Mouse (Mus musculus) erythroblast, adult 5-6 weeks (primary cell): ENCODE data around the gene Nthl1. TPM values are rescaled to one million over a fixed set of nuclear protein-coding genes. Genes with fewer than 3 reads are reported as not detected.

Source experiments
- ATAC-seq: replicated peaks from 2 replicates; pipeline ENCODE4 v1.8.0; 2016; ENCODE audit warnings: moderate number of reproducible peaks, mild to moderate bottlenecking, moderate TSS enrichment, inconsistent platforms; ENCODE audit not compliant: poor library complexity, low FRiP score, severe bottlenecking
- total RNA-seq, 2 experiments: library from RNA; stranded (forward) in 1 of 2; stranded (reverse) in 1 of 2; fragments of 150-400 nt in 1 of 2; fragments of 200-764, 138-1000 nt in 1 of 2; gene quantifications; 2 replicates each; pipeline versions ENCODE4 v1.2.3 to v1.2.4; 2015 to 2017; ENCODE audit warnings: low replicate concordance in 2 of 2

Nthl1 gene
- 1.0 TPM in 1 of 2 replicates, not detected in the other for total RNA-seq (2015; ENCODE audit: low replicate concordance)
- 0.56 and 0.85 TPM in 2 replicates for total RNA-seq (2017; ENCODE audit: low replicate concordance)

DNA sequence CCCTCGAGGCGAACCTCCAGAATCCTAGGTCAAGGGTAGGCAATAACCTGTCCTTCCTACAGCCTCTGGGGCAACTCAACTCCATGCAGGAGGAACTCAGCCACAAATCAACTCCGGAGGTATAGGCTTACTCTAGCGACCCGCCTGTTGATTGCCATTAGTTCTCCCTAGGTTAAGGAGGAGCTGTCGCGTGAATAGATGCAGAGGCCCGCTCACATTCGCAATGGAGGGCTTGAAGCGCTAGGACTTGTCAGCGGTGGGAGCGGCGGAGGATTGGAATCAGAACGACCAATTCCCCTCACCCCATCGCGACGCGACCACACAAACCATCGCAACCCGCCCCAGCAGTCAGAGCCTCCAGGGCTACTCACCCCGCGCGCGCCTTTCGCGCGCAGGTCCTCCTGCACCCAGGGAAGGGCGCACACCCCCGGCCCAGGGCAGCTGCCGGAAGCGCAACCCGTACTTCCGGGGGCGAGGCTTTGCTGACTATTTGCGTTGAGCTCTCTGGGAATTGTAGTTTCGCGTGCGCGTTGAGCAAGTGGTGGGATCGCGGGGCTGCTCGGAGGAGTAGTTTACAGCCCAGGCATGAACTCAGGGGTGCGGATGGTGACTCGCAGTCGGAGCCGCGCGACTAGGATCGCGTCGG, at the start of gene Nthl1, which contains the start of gene Tsc2:
Nthl1 (plus strand) TSS at position 514 of the 646 bp plus-strand sequence.
Tsc2 (minus strand) TSS at position 464 of the 646 bp plus-strand sequence.
- peak; percentile 62 for ATAC-seq

DNA sequence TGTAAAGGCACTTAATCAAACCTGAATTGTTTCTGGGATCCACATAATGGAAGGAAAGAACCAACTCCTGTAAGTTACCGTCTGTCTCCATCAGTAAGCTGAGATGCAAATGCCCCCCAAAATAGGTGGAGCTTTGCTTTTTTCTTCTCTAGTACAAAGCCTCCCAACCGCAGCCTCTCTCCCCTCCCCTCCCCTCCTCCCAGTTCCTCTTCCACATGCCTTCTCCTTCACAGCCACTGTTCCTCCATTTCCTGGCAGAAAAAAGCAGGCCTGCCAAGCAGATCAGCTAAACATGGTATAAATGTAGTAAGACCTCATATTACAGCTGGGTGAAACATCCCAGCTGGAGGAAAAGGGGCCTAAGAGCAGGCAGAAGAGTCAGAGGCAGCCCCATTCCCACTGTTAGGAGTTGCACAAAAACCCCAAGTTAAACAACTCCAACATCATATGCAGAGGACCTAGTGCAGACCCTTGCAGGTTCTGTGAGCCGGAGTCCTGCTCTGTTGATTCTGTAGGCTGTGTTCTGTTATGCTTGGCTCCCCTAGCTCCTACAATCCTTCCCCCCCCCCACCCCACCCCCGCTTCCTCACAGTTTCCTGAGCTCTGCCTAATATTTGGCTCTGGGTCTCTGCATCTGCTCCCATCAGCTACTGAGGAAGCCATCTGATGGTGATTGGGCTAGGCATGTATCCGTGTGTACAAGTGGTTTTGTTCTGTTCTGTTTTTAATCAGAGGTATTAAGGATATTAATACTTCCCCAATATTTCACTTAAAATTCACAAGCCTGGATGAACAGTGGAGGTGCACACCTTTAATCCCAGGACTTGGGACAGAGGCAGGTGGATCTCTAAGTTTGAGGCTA, 48.6 kb upstream of the Nthl1 start:
- ATAC-seq: no peak

DNA sequence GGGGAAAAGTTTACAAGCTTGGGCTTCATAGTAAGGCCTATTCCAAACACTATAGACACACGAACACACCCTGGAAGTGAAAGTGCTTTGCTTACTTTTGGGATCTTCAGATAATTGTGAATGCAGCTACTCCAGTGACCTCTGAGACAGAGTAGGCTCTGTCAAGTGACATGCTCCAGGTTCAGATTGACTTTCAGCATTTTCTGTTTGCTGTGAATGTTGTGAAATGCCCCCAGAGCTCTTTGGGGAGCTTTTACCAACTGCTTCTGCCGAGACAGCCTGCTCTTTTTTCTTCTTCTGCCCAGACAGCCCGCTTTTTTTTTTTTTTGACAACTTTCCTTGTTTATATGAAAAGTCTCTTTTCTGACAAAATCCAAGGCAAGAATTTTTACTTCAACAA, 48.0 kb upstream of the Nthl1 start:
- ATAC-seq: no peak

DNA sequence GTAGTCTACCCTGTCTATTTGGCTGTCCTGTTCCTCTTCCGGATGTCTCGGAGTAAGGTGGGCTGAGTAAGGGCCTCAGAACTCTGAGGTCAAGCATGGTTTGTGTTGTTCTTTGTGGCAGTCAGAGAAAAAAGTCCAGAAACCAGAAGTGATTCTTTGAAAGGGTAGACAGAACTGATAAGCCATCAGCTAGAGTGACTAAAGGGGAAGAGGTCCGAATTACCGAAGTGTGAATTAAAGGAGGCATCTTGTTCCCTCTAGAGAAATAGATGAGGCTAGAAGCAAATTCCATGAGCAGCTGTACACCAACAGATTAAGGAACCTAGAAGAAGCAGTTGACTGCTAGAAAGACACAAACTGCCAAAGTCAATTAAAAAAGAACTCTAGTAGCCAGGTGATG, 45.9 kb upstream of the Nthl1 start:
- ATAC-seq: no peak

DNA sequence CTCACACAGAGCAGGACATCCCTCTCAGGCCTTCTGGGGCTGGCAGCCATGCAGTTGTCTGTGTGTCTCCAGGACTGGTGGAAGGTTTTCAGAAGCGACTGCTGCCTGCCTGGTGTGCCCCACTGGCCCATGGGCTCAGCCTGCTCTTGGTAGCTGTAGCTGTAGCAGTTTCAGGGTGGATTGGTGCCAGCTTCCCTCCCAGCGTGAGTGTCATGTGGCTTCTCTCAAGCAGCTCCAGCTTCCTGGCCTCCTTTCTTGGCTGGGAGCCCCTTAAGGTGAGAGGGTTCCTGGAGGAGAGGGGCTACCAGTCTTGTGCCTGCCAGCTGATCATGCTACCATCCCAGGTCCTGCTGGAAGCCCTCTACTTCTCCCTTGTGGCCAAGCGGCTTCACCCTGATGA, 41.5 kb upstream of the Nthl1 start:
- no peak for ATAC-seq

DNA sequence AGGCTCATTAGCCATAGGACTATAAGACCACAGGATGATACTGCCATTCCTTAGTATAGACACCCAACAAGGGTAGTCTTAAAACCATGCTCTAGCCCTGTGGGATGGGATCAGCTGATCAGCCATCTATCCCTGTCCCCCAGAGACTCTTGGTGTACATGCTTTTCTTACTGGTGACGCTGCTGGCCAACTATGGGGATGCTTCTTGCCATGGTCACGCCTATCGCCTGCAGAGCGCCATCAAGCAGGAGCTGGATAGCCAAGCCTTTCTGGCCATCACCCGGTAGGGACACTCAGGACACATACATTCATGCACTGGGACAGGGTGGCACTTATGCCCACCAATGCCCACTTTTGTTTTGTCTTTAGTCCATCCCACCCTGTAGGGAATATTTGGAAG, 40.8 kb upstream of the Nthl1 start:
- no peak for ATAC-seq

DNA sequence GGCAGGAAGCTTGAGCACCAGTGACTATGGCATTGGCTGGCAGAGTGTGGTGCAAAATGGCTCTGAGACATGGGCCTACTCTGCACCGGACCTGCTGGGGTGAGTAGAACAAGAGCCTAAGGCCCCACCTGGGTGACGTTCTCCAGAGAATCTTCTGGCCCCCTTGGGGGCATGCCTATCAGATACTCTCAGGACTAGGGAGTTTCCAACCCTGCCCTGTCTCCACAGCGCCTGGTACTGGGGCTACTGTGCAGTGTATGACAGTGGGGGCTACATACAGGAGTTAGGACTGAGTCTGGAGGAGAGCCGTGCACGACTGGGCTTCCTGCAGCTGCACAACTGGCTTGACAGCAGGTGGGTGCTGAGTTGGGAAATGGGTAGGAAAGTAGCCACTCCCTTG, 39.2 kb upstream of the Nthl1 start:
- ATAC-seq: no peak

DNA sequence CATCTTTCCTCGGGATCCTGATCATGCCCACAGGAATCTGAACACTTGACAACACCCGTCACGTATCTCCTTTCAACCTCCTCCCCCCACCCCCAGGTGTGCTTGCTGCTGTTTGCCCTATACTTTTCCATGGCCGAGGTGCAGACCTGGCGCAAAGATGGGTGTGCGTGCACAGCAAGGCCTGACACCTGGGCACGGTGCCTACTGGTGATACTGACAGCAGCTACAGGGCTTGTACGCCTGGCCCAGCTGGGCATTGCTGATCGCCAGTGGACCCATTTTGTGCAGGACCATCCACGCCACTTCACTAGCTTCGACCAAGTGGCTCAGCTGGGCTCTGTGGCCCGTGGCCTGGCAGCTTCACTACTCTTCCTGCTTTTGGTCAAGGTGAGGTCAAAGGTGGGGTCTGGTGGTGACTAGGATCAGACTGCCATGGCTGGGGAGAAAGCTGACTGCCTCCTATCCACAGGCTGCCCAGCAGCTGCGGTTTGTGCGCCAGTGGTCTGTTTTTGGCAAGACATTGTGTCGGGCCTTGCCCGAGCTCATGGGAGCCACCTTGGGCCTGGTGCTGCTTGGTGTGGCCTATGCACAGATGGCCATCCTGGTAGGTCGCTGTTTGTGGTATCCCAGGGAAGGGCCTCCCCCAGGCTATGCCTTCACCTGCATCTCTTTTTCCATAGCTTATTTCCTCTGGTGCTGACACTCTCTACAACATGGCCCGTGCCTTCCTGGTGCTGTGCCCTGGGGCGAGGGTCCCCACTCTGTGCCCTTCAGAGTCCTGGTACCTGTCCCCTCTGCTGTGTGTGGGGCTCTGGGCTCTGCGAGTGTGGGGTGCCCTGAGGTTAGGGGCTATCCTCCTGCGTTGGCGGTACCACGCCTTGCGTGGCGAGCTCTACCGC, 38.2 kb upstream of the Nthl1 start:
- no peak for ATAC-seq

DNA sequence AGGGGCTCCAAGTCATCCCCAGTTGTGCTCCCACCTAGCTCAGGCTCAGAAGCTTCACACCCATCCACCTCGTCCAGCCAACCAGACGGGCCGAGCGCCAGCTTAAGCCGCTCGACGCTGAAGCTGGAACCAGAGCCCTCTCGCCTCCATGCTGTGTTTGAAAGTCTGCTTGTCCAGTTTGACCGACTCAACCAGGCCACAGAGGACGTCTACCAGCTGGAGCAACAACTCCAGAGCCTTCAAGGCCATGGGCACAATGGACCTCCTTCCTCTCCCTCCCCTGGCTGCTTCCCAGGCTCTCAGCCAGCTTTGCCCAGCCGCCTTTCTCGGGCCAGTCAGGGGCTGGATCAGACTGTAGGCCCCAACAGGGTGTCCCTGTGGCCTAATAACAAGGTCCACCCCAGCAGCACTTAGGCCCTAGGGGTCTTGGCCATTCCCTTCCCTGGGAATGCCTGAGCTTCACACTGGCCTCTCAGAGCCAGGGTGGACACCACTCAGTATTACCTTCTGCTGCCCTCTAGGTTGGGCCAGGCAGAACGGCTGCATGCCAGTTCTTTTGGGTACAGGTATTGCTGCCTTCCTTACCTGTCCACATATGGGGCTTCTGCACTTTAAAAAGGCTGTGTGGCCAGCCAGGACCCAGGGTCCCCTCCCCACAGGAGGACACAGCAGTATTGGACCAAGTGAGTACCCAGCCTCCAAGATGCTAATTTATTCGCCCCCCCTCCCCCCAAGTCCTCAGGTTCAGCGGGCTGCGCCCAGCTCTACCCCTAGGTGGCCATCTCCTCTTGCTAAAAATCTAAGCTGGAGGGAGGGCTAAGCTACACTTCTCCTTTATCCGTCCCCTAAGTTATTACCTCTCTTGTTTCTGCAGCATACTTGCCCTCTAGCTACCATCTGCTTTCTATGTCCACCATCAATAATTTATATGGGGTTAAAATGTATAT, 37.1 kb upstream of the Nthl1 start:
- no peak for ATAC-seq

DNA sequence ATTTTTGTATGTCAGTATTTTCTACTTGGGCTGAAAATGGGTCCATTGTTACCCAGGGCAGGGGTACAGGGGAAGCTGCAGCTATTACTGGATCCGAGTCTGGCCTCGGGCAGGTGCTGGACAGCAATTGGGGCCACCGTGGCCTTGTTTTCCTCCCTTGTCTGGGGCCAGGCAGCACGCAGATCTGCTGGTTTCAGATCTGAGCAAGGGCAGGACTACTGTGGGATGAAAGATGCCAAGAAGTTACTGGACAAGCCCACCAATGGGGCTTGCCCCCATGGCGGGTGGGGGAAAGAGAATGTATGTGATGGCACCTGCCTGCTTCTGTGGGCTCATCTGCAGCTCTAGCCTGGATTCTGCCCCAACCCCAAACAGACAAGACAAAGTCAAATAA, 36.4 kb upstream of the Nthl1 start:
- no peak for ATAC-seq

DNA sequence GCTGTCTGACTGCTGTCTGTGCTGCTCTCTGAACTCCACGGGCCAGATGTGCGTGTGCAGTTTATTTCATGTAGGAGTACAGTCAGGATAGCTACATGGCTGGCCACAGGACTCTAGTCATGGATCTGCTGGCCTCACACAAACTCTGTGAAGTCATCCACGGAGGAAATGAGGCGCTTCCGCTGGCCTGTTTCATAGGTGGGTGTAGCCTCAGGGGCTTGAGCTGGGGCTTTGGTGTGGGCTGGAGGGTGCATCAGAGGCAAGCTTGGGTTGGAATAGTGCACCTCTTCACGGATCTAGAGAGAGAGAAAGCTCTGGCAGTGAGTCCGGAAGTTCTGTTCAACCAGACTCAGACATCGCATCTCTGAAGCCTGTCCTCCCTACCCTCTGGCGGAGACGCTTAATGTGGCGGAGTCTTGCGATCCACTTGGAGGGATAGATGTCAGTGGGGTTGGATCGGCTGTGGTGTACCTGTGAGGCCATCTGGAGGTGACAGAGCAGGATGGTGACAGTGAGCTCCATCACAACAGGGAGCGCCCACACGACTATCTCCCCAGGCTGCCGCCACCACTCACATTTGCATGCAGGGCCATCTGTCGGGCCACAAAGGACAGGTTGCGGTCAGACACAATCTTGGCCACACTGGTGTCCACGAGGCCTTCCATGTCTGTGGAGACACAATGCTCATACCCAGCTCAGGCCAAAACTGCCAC, 35.9 kb upstream of the Nthl1 start:
- no peak for ATAC-seq

DNA sequence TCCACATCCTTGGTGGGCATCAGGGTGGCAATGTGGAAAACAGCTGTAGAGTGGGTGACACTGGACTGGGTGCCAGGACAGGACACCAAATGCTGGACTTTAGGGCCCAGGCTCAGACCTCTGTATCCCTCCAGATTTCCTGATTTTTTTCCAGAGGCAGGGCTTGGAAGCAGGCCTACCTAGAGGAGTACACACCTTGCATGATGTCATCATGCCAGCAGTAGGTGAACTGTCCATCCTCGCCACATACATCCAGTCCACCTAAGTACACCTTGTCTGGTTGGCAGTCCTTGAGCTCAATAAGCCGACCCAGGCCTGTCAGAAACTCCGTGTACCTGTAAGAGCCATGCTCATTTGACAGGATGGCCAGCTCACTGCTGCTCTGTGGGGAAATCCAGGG, 34.5 kb upstream of the Nthl1 start:
- ATAC-seq: no peak

DNA sequence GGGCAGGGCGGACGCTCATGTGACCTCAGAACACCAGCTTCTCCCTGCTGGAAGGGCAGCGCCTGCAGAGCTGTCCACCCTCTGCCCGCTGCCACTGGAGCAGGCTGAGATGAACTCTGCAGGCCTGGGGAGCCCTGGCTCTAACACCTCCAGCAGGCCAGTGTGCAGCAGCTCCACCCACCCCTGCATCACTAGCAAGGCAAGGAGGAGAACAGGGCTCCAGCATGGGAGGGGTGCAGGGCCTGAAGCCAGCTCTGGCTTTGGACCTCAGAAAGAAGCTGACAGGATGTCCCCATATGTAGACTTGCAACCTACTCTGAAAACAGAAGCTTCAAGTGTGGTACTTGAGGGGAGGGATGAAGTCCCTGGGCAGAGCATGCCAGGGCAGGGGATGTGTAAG, 32.0 kb upstream of the Nthl1 start:
- no peak for ATAC-seq

DNA sequence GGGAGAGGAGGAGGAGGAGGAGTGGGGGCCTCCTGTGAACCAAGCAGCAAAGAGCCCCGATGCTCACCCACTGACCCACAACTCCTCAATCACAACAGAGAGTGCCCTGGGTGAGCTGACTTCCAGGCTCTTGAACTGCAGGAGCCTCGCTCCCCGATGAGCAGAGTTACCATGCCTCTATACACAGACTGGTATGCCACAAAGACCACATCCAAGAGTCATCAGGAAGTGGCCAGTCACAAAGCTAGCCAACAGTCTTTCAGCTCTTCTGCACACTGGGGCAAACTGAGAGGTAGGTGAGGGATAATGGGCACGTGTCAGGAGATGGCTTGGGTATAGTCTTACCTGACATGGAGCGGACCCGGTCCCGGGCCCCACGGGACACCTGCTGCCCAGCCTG, 28.5 kb upstream of the Nthl1 start:
- no peak for ATAC-seq

DNA sequence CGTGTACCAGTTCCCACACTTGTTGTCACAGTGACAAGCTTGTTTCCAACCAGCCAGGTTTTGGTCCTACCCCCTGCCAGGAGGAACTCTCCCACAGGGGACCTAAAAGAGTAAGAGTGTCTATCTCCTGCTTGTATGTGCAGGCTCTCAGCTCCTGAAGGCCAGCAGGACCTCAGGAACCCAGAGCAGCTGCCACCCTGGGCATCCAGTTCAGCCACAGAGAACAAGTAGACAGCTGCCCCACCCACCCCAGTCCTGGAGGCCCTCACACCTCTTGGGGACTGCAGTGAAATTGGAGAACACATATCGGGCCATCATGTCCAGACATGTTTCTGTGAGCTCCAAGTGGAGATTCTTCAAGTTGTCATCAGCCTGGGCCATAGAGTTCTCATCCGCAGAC, 27.9 kb upstream of the Nthl1 start:
- no peak for ATAC-seq

DNA sequence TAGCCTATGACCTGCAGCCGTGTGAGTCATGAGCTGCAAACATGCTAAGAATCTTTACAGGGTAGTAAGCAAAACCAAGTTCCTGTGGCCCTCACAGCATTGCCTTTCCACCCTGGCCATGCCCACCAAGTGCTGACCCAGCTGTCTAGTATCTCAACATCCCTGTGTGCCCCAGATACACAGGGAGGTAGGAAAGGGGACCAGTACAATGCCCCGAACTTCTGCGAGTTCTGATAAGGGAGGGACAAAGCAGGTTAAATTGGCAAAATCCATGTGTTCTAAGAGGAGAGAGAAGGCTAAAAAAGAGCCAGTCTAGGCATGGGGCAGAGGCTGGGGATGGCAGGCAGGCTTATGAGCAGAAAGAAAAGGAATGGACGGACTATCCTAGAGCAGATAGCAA, 24.1 kb upstream of the Nthl1 start:
- ATAC-seq: peak; percentile 27

DNA sequence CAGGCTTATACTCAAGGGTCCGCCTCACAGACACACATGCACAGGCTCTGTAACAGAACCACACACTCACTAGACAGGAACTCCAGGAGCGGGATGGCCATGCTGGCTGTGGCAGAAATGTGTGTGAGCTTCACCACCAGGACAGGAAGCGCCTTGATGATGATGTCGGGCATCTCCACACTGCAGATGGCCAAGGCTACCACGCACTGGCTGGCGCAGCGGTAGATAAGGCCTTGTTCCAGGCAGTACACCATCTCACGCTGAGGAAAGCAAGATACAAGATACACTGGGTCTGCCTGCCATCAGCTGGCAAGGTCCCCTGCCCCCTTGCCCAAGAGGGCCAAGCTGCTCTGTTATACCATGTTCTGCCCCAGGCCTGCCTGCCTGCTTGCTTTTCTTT, 23.6 kb upstream of the Nthl1 start:
- peak; percentile 86 for ATAC-seq

DNA sequence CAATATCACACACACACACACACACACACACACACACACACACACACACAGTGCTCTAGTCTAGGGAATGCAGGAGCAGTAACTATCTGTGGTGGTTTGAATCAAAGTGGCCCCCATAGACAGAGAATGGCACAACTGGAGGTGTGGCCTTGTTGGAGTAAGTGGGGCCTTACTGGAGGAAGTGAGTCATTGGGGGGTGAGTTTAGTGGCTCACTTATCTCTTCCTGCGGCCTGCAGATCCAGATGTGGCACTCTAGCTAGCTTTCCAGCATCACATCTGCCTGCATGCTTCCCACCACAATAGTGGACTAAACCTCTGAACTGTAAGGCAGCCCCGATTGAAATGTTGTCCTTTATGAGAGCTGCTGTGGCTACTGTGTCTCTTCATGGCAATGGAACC, 21.8 kb upstream of the Nthl1 start:
- no peak for ATAC-seq
